ENCODE assay signal across 8 mouse cellular contexts in the genomic region with DNA sequence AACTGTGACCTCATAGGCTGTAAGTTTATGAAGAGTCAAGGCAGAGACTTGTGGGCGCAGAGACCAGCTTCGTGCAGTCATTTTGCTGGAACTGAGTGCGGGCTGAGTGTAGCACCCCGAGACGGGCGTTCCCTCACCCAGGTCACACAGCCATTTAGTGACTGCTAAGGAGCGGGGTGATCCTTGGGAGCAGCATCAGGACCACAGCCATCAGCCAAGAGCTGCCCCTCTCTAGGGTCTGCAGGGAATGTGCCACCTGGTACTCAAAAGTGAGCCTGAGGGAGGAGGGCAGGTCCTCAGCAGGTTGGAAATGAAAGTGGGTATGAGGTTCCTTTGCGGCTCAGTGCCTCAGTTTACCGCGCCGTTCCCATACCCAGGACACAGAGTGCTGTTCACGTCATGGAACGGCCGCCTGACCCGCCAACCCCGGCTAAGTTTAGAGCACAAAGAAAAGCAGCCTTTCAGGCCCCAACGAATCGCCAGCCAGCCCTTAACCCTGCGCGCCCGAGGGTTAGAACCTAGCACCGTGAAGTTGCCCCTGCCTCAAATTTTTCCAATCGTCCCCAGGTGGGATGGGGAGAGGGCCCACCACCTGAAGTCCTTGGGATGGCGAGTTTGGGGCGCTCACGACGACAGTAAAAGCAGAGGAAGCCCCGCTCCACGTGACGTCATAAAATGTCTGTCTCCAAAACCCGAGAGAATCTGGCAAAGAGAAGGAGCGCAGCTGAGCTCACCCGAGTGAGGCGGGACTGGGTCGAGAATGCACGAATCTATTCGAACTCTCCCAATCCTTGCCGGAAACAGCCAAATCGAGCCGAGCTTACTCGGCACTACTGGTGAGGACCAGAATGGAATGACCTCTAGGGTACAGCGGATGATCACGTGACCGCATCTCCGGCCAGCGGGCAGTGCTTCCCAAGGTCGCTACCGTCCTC. TPM values are rescaled to one million over a fixed set of nuclear protein-coding genes. Genes with fewer than 3 reads are reported as not detected.
DNase-seq lines count a peak whose midpoint lies in the region; ATAC-seq and TF ChIP-seq lines count a peak whose summit lies in the region.

No protein-coding gene starts in this region.

- DNase-seq in B cell, adult 2 months: peak; percentile 54 to 61
- peak; percentile 49 for DNase-seq in R1 (ENCODE audit: low read depth, low spot score)
- peak; percentile 45 for DNase-seq in embryonic facial prominence, embryonic 10.5 days (ENCODE audit: low spot score)
- peak; percentile 94 for DNase-seq in kidney, adult 9 months
- DNase-seq in thymus, postnatal 25 days: no peak

- H3K4me3 ChIP-seq in embryonic facial prominence, embryonic 10.5 days: peak overlapping the region; percentile 51
- H3K4me3 ChIP-seq in heart, embryonic 12.5 days: peak overlapping the region; percentile 35
- peak overlapping the region; percentile 43 for H3K4me3 ChIP-seq in lung, embryonic 16.5 days (ENCODE audit: low read length)
- peak overlapping the region; percentile 52 for H3K4me3 ChIP-seq in small intestine, adult 2 months (ENCODE audit: low read depth, low read length)

- 5% methylated on average over 48 of the region's 48 CpGs for WGBS in embryonic facial prominence, embryonic 10.5 days
- WGBS in heart, embryonic 12.5 days: 5% methylated on average over 48 of the region's 48 CpGs
- 6% methylated on average over 48 of the region's 48 CpGs for WGBS in lung, embryonic 16.5 days
- 6% methylated on average over 48 of the region's 48 CpGs for WGBS in small intestine, adult 2 months

- peak overlapping the region; percentile 60 for H3K4me2 ChIP-seq in heart, embryonic 12.5 days
- peak overlapping the region; percentile 58 for H3K4me2 ChIP-seq in lung, embryonic 16.5 days (ENCODE audit: low read depth, low read length)

- no peak for TF ChIP-seq CTCF in small intestine, adult 2 months (IDR thresholded peaks at IDR 0.05; ENCODE audit: extremely low read depth, insufficient read length, insufficient replicate concordance, low read depth, low read length)

- peak overlapping the region; percentile 48; the same call in 1 of the 2 replicates for H3K27ac ChIP-seq in embryonic facial prominence, embryonic 10.5 days (replicated peaks)
- no peak overlapping the region for H3K27ac ChIP-seq in heart, embryonic 12.5 days (ENCODE audit: poor library complexity, severe bottlenecking)
- H3K27ac ChIP-seq in lung, embryonic 16.5 days (ENCODE audit: low read length): no peak overlapping the region
- peak overlapping the region; percentile 13; the same call in 1 of the 2 replicates for H3K27ac ChIP-seq in small intestine, adult 2 months (ENCODE audit: insufficient read depth, low read depth, low read length)

- no peaks in the 10 kb centered on the region for H3K9me3 ChIP-seq in embryonic facial prominence, embryonic 10.5 days
- no peaks in the 10 kb centered on the region for H3K9me3 ChIP-seq in heart, embryonic 12.5 days (replicated peaks)
- H3K9me3 ChIP-seq in lung, embryonic 16.5 days (ENCODE audit: control insufficient read depth, low read length): no peaks in the 10 kb centered on the region

- H3K9ac ChIP-seq in heart, embryonic 12.5 days: no peak overlapping the region
- H3K9ac ChIP-seq in lung, embryonic 16.5 days (ENCODE audit: low read length): peak overlapping the region; percentile 55

- peaks cover 92% of the 10 kb centered on the region for H3K27me3 ChIP-seq in embryonic facial prominence, embryonic 10.5 days (replicated peaks; ENCODE audit: low read depth, poor library complexity, severe bottlenecking)
- H3K27me3 ChIP-seq in heart, embryonic 12.5 days (replicated peaks): peaks cover 77% of the 10 kb centered on the region
- peaks cover 69% of the 10 kb centered on the region for H3K27me3 ChIP-seq in lung, embryonic 16.5 days (ENCODE audit: control insufficient read depth, insufficient read depth, low read depth, low read length)
- H3K27me3 ChIP-seq in small intestine, adult 2 months (ENCODE audit: control insufficient read depth, insufficient read depth, low read length): peaks cover 36% of the 10 kb centered on the region

- peaks cover 36% of the 10 kb centered on the region for H3K4me1 ChIP-seq in embryonic facial prominence, embryonic 10.5 days
- H3K4me1 ChIP-seq in heart, embryonic 12.5 days (replicated peaks): peaks cover 33% of the 10 kb centered on the region
- peaks cover 11% of the 10 kb centered on the region for H3K4me1 ChIP-seq in lung, embryonic 16.5 days (replicated peaks; ENCODE audit: control insufficient read depth, insufficient read depth, low read length)
- peaks cover 11% of the 10 kb centered on the region for H3K4me1 ChIP-seq in small intestine, adult 2 months (ENCODE audit: control insufficient read depth, insufficient read depth, insufficient read length, low read length)

- H3K36me3 ChIP-seq in embryonic facial prominence, embryonic 10.5 days (replicated peaks): no peaks in the 10 kb centered on the region
- no peaks in the 10 kb centered on the region for H3K36me3 ChIP-seq in heart, embryonic 12.5 days
- H3K36me3 ChIP-seq in lung, embryonic 16.5 days (ENCODE audit: control insufficient read depth, insufficient read depth, low read length): no peaks in the 10 kb centered on the region
- H3K36me3 ChIP-seq in small intestine, adult 2 months (ENCODE audit: control insufficient read depth, insufficient read depth, low read length): no peaks in the 10 kb centered on the region

- TF ChIP-seq POLR2A in small intestine, adult 2 months (IDR thresholded peaks at IDR 0.05; ENCODE audit: low read depth, low read length): no peak

- ATAC-seq in heart, embryonic 12.5 days (ENCODE audit: insufficient number of reproducible peaks, low FRiP score): no peak
- ATAC-seq in lung, embryonic 16.5 days (ENCODE audit: low read depth): peak; percentile 32; the same call in 1 of the 2 replicates

RNA-seq across cellular contexts. Expression of a gene that starts 10.6 kb away (rescaled TPM):
- 13.6 and 16.2 TPM in 2 replicates for polyA plus RNA-seq in embryonic facial prominence, embryonic 10.5 days (2016; fragmentation: Nextera tagmentation; extraction: Ambion mirVana)
- polyA plus RNA-seq in heart, embryonic 12.5 days (2016; fragmentation: Nextera tagmentation; extraction: Ambion mirVana): 19.1 and 19.2 TPM in 2 replicates
- polyA plus RNA-seq in lung, embryonic 16.5 days (2015; fragmentation: Nextera tagmentation; extraction: Ambion mirVana): 14.8 and 16.2 TPM in 2 replicates
- 14.9 and 26.3 TPM in 2 replicates for polyA plus RNA-seq in small intestine, adult 2 months (2012; rRNA removed)

RNA-seq across cellular contexts. Expression of a gene that starts 16.8 kb away (rescaled TPM):
- polyA plus RNA-seq in embryonic facial prominence, embryonic 10.5 days (2016; fragmentation: Nextera tagmentation; extraction: Ambion mirVana): 28.2 and 34.5 TPM in 2 replicates
- 37.2 and 37.9 TPM in 2 replicates for polyA plus RNA-seq in heart, embryonic 12.5 days (2016; fragmentation: Nextera tagmentation; extraction: Ambion mirVana)
- polyA plus RNA-seq in lung, embryonic 16.5 days (2015; fragmentation: Nextera tagmentation; extraction: Ambion mirVana): 37.1 and 39.2 TPM in 2 replicates
- polyA plus RNA-seq in small intestine, adult 2 months (2012; rRNA removed): 190 and 222 TPM in 2 replicates

RNA-seq across cellular contexts. Expression of a gene that starts 20.4 kb away (rescaled TPM):
- 0.20 and 0.69 TPM in 2 replicates for polyA plus RNA-seq in embryonic facial prominence, embryonic 10.5 days (2016; fragmentation: Nextera tagmentation; extraction: Ambion mirVana)
- 0.05 and 0.09 TPM in 2 replicates for polyA plus RNA-seq in heart, embryonic 12.5 days (2016; fragmentation: Nextera tagmentation; extraction: Ambion mirVana)
- 0.10 and 0.19 TPM in 2 replicates for polyA plus RNA-seq in lung, embryonic 16.5 days (2015; fragmentation: Nextera tagmentation; extraction: Ambion mirVana)
- 6.5 and 6.8 TPM in 2 replicates for polyA plus RNA-seq in small intestine, adult 2 months (2012; rRNA removed)

RNA-seq across cellular contexts. Expression of a gene that starts 25.6 kb away (rescaled TPM):
- not detected in 2 replicates for polyA plus RNA-seq in embryonic facial prominence, embryonic 10.5 days (2016; fragmentation: Nextera tagmentation; extraction: Ambion mirVana)
- not detected in 2 replicates for polyA plus RNA-seq in heart, embryonic 12.5 days (2016; fragmentation: Nextera tagmentation; extraction: Ambion mirVana)
- 0.26 TPM in 1 of 2 replicates, not detected in the other for polyA plus RNA-seq in lung, embryonic 16.5 days (2015; fragmentation: Nextera tagmentation; extraction: Ambion mirVana)
- 42.0 and 73.6 TPM in 2 replicates for polyA plus RNA-seq in small intestine, adult 2 months (2012; rRNA removed)

RNA-seq across cellular contexts. Expression of a gene that starts 32.6 kb away (rescaled TPM):
- polyA plus RNA-seq in embryonic facial prominence, embryonic 10.5 days (2016; fragmentation: Nextera tagmentation; extraction: Ambion mirVana): 79.2 and 79.8 TPM in 2 replicates
- 35.2 and 37.2 TPM in 2 replicates for polyA plus RNA-seq in heart, embryonic 12.5 days (2016; fragmentation: Nextera tagmentation; extraction: Ambion mirVana)
- 56.0 and 56.8 TPM in 2 replicates for polyA plus RNA-seq in lung, embryonic 16.5 days (2015; fragmentation: Nextera tagmentation; extraction: Ambion mirVana)
- polyA plus RNA-seq in small intestine, adult 2 months (2012; rRNA removed): 129 and 414 TPM in 2 replicates

Comparison
In these comparisons a context has a peak if more than half of its experiments do, and no peak if none do; other contexts are left out.
1. H3K27ac ChIP-seq: peak in embryonic facial prominence, embryonic 10.5 days (single experiment) and small intestine, adult 2 months (single experiment); none in heart, embryonic 12.5 days (single experiment) and lung, embryonic 16.5 days (single experiment).
2. Peak in every context shown above with its lines, with median percentiles within 50 percentile points of each other: H3K4me3 ChIP-seq.